ENCODE assay signal across 8 mouse cellular contexts in the genomic region with DNA sequence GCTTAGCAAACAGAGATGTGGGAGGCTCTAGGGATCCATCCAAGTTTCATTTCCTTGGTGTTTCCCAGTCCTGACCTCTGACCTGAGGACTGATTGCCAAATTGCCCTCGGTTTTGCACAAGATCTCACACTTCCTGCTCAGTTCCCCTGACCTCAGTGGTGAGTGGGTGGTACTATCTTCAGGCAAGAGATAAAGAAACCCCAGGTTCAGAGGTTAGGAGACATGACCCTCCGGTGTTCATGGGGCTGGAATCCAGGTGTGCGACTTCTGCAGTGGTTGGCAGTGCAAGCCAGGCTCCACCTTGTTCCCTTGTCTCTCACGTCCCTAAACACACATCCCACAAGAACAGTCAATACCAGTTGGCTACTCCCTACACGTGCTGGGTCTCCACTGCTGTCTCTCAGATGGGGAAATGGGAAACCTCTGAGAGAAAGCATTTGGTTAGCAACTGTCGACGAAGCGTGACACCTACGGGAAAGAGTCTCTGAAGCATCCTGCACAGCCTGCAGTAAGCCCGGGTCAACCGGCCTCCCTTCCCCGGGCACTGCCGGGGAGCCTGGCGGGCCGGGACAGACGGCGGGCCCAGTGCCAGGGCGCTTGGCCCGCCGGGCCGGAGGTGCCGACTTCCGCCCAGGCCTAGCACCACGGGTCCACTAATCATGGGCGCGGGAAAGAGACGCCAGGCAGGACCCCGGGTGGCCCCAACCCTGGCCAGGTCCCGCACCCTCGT. TPM values are rescaled to one million over a fixed set of nuclear protein-coding genes. Genes with fewer than 3 reads are reported as not detected.
DNase-seq lines count a peak whose midpoint lies in the region; ATAC-seq and TF ChIP-seq lines count a peak whose summit lies in the region.

No protein-coding gene starts in this region.

- TF ChIP-seq POLR2A in bone marrow, adult 2 months (IDR thresholded peaks at IDR 0.05; ENCODE audit: borderline replicate concordance, control insufficient read depth, low read depth, low read length) = no peak

- H3K9ac ChIP-seq in forebrain, embryonic 15.5 days (replicated peaks) = peak overlapping the region; percentile 68
- H3K9ac ChIP-seq in hindbrain, embryonic 14.5 days = peak overlapping the region; percentile 77
- peak overlapping the region; percentile 98 for H3K9ac ChIP-seq in limb, embryonic 13.5 days
- peak overlapping the region; percentile 81 for H3K9ac ChIP-seq in midbrain, embryonic 12.5 days (replicated peaks)

- peak in 1 of 2 experiments; percentile 12 for DNase-seq in left cerebral cortex, adult 2 months (ENCODE audit: extremely low spot score in 1 of 2, low spot score in 2 of 2)
- no peak for DNase-seq in left cerebral cortex, postnatal 4 days
- DNase-seq in hindbrain, embryonic 14.5 days (ENCODE audit: low spot score) = no peak
- peak; percentile 29 for DNase-seq in testis, postnatal 14 days (ENCODE audit: low spot score)

- ATAC-seq in forebrain, embryonic 15.5 days (replicated peaks) = peak; percentile 0; the same call in 1 of the 2 replicates
- 0 out of 2 replicates have a peak, but pooled peaks have one; percentile 1 for ATAC-seq in hindbrain, embryonic 14.5 days (ENCODE audit: low FRiP score)
- no peak for ATAC-seq in limb, embryonic 13.5 days (ENCODE audit: low FRiP score, low read depth)
- no peak for ATAC-seq in midbrain, embryonic 12.5 days (ENCODE audit: low FRiP score, low read depth)

- no peaks in the 10 kb centered on the region for H3K9me3 ChIP-seq in forebrain, embryonic 15.5 days
- no peaks in the 10 kb centered on the region for H3K9me3 ChIP-seq in hindbrain, embryonic 14.5 days (ENCODE audit: control insufficient read depth, low read length)
- H3K9me3 ChIP-seq in limb, embryonic 13.5 days = no peaks in the 10 kb centered on the region
- H3K9me3 ChIP-seq in midbrain, embryonic 12.5 days = no peaks in the 10 kb centered on the region

- peak overlapping the region; percentile 96 for H3K4me3 ChIP-seq in left cerebral cortex, adult 2 months
- H3K4me3 ChIP-seq in bone marrow, adult 2 months (replicated peaks; ENCODE audit: control insufficient read depth, low read depth, low read length) = peak overlapping the region; percentile 77
- H3K4me3 ChIP-seq in forebrain, embryonic 15.5 days = peak overlapping the region; percentile 85
- peak overlapping the region; percentile 88 for H3K4me3 ChIP-seq in hindbrain, embryonic 14.5 days (replicated peaks; ENCODE audit: low read length)
- peak overlapping the region; percentile 97 for H3K4me3 ChIP-seq in limb, embryonic 13.5 days
- peak overlapping the region; percentile 95 for H3K4me3 ChIP-seq in midbrain, embryonic 12.5 days

- TF ChIP-seq CTCF in left cerebral cortex, adult 2 months (IDR thresholded peaks at IDR 0.05) = no peak
- no peak for TF ChIP-seq CTCF in bone marrow, adult 2 months (IDR thresholded peaks at IDR 0.05; ENCODE audit: control insufficient read depth, insufficient read depth, low read length)

- intact Hi-C loops in left cerebral cortex, adult 2 months (cut with DNase I) = loop anchor here (5.0 to 10.0 kb wide), 2 partner anchors 155 to 208 kb away; no protein-coding TSS in a partner anchor
- intact Hi-C loops in left cerebral cortex, postnatal 4 days (cut with DNase I) = loop anchor here (10.0 kb wide), 1 partner anchor 155 kb away; no protein-coding TSS in a partner anchor

- H3K4me1 ChIP-seq in bone marrow, adult 2 months (ENCODE audit: control insufficient read depth, insufficient read depth, low read length) = peaks cover 5% of the 10 kb centered on the region
- H3K4me1 ChIP-seq in forebrain, embryonic 15.5 days = peaks cover 11% of the 10 kb centered on the region
- H3K4me1 ChIP-seq in hindbrain, embryonic 14.5 days (replicated peaks; ENCODE audit: control insufficient read depth, insufficient read depth, low read length) = peaks cover 7% of the 10 kb centered on the region
- H3K4me1 ChIP-seq in limb, embryonic 13.5 days = peaks cover 52% of the 10 kb centered on the region
- H3K4me1 ChIP-seq in midbrain, embryonic 12.5 days = peaks cover 10% of the 10 kb centered on the region

- H3K4me2 ChIP-seq in forebrain, embryonic 15.5 days (replicated peaks) = peak overlapping the region; percentile 68
- peak overlapping the region; percentile 57 for H3K4me2 ChIP-seq in hindbrain, embryonic 14.5 days (replicated peaks)
- H3K4me2 ChIP-seq in limb, embryonic 13.5 days (replicated peaks) = peak overlapping the region; percentile 85
- H3K4me2 ChIP-seq in midbrain, embryonic 12.5 days (replicated peaks) = peak overlapping the region; percentile 68

- WGBS in bone marrow, adult 2 months = 1% methylated on average over 30 of the region's 30 CpGs
- 5% methylated on average over 30 of the region's 30 CpGs for WGBS in forebrain, embryonic 15.5 days
- WGBS in hindbrain, embryonic 14.5 days = 4% methylated on average over 29 of the region's 30 CpGs
- WGBS in limb, embryonic 13.5 days = 3% methylated on average over 30 of the region's 30 CpGs
- WGBS in midbrain, embryonic 12.5 days = 5% methylated on average over 30 of the region's 30 CpGs

- peak overlapping the region; percentile 61 for H3K27ac ChIP-seq in left cerebral cortex, adult 2 months
- peak overlapping the region; percentile 96 for H3K27ac ChIP-seq in bone marrow, adult 2 months (ENCODE audit: control insufficient read depth, insufficient read depth, low read depth, low read length, poor library complexity)
- H3K27ac ChIP-seq in forebrain, embryonic 15.5 days (replicated peaks) = peak overlapping the region; percentile 42; the same call in 1 of the 2 replicates
- H3K27ac ChIP-seq in hindbrain, embryonic 14.5 days = peak overlapping the region; percentile 84
- peak overlapping the region; percentile 97; the same call in 1 of the 2 replicates for H3K27ac ChIP-seq in limb, embryonic 13.5 days
- no peak overlapping the region for H3K27ac ChIP-seq in midbrain, embryonic 12.5 days (replicated peaks)

- no peaks in the 10 kb centered on the region for H3K36me3 ChIP-seq in forebrain, embryonic 15.5 days
- H3K36me3 ChIP-seq in hindbrain, embryonic 14.5 days (replicated peaks; ENCODE audit: control insufficient read depth, insufficient read depth) = no peaks in the 10 kb centered on the region; the same call in 1 of the 2 replicates
- peaks cover 17% of the 10 kb centered on the region for H3K36me3 ChIP-seq in limb, embryonic 13.5 days
- no peaks in the 10 kb centered on the region for H3K36me3 ChIP-seq in midbrain, embryonic 12.5 days

- H3K27me3 ChIP-seq in forebrain, embryonic 15.5 days = no peaks in the 10 kb centered on the region
- no peaks in the 10 kb centered on the region for H3K27me3 ChIP-seq in hindbrain, embryonic 14.5 days (ENCODE audit: control insufficient read depth, insufficient read depth, low read length)
- H3K27me3 ChIP-seq in limb, embryonic 13.5 days = no peaks in the 10 kb centered on the region
- no peaks in the 10 kb centered on the region for H3K27me3 ChIP-seq in midbrain, embryonic 12.5 days

RNA-seq across cellular contexts. Expression of a gene that starts 1.3 kb away (rescaled TPM):
- 10 to 100 TPM; 61.2 to 65.6 TPM for total RNA-seq in left cerebral cortex, adult 2 months (2021)
- total RNA-seq in left cerebral cortex, postnatal 4 days (2021) = 10 to 100 TPM; 82.5 to 83.9 TPM
- 62.5 and 155 TPM in 2 replicates for polyA plus RNA-seq in bone marrow, adult 2 months (2011; ENCODE audit: insufficient read depth, insufficient read length, low replicate concordance, missing spikeins)
- polyA plus RNA-seq in forebrain, embryonic 15.5 days (2015; fragmentation: Nextera tagmentation; extraction: Ambion mirVana) = 18.1 and 18.5 TPM in 2 replicates
- 25.7 and 34.8 TPM in 2 replicates for polyA plus RNA-seq in hindbrain, embryonic 14.5 days (2014; fragmentation: Nextera tagmentation; extraction: Ambion mirVana)
- polyA plus RNA-seq in limb, embryonic 13.5 days (2015; fragmentation: Nextera tagmentation; extraction: Ambion mirVana) = 132 and 133 TPM in 2 replicates
- 41.0 and 48.7 TPM in 2 replicates for polyA plus RNA-seq in midbrain, embryonic 12.5 days (2016; fragmentation: Nextera tagmentation; extraction: Ambion mirVana)

RNA-seq across cellular contexts. Expression of a gene that starts 23.1 kb away (rescaled TPM):
- not detected for total RNA-seq in left cerebral cortex, adult 2 months (2021)
- total RNA-seq in left cerebral cortex, postnatal 4 days (2021) = not detected
- polyA plus RNA-seq in bone marrow, adult 2 months (2011; ENCODE audit: insufficient read depth, insufficient read length, low replicate concordance, missing spikeins) = not detected in 2 replicates
- not detected in 2 replicates for polyA plus RNA-seq in forebrain, embryonic 15.5 days (2015; fragmentation: Nextera tagmentation; extraction: Ambion mirVana)
- polyA plus RNA-seq in hindbrain, embryonic 14.5 days (2014; fragmentation: Nextera tagmentation; extraction: Ambion mirVana) = not detected in 2 replicates
- not detected in 2 replicates for polyA plus RNA-seq in limb, embryonic 13.5 days (2015; fragmentation: Nextera tagmentation; extraction: Ambion mirVana)
- not detected in 2 replicates for polyA plus RNA-seq in midbrain, embryonic 12.5 days (2016; fragmentation: Nextera tagmentation; extraction: Ambion mirVana)

Comparison
In these comparisons a context has a peak if more than half of its experiments do, and no peak if none do; other contexts are left out.
1. ATAC-seq: peak in forebrain, embryonic 15.5 days (single experiment) and hindbrain, embryonic 14.5 days (single experiment); none in limb, embryonic 13.5 days (single experiment) and midbrain, embryonic 12.5 days (single experiment).
2. Peak in every context shown above with its lines, with median percentiles within 50 percentile points of each other: H3K4me3 ChIP-seq, H3K4me2 ChIP-seq and H3K9ac ChIP-seq.